Mouse (Mus musculus): ENCODE data around the gene Gabrp. TPM values are rescaled to one million over a fixed set of nuclear protein-coding genes. Genes with fewer than 3 reads are reported as not detected.

Gene Gabrp
- total and polyA plus RNA-seq, 3 experiments: 0.08 TPM; not detected in 2

DNA sequence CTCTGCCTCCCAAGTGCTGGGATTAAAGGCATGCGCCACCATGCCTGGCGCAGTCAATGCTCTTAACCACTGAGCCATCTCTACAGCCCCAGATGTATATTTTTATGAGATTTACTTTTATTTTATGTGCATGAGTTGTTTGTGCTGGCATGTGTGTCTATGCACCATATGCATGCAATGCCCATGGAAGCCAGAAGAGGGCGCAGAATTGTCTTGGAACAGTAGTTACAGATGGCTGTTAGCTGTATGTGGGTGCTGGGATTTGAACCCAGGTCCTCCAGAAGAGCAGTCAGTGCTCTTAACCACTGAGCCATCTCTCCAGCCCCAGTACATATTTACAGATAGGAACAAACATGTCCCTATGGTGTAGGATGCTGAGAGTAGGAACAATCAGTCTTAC is 3.8 kb downstream of the Gabrp start:
- Histone ChIP-seq H3K4me3 (replicated peaks in 1 of 3; ENCODE audit: low read depth in 2 of 3, low read length in 2 of 3, poor library complexity in 1 of 3) (no peak overlapping the region), H3K27me3 (replicated peaks) (peaks cover 4% of the 10 kb centered on the region), H3K27ac (ENCODE audit: insufficient read depth, low read depth) (no peak overlapping the region), H3K36me3 (replicated peaks in 1 of 2; ENCODE audit: control insufficient read depth in 1 of 2, insufficient read depth in 1 of 2, low read length in 1 of 2) (no peaks in the 10 kb centered on the region), H3K9me3 (replicated peaks; ENCODE audit: low read length) (peaks cover 1% of the 10 kb centered on the region), H3K4me1 (ENCODE audit: control insufficient read depth in 1 of 2, insufficient read depth in 2 of 2) (peaks cover 0 to 11% of the 10 kb centered on the region in 2 experiments; a peak in 2 of 4 replicates), H3K9ac (ENCODE audit: insufficient read depth, low read depth) (no peak overlapping the region), H3K79me2 (replicated peaks; ENCODE audit: control insufficient read depth, extremely low read depth, insufficient read depth, poor library complexity, severe bottlenecking) (no peaks in the 10 kb centered on the region), H3K4me2 (ENCODE audit: insufficient read depth, low read depth, poor library complexity, severe bottlenecking) (no peak overlapping the region)
- DNase-seq (ENCODE audit: extremely low read depth): no peak
- dilution Hi-C loops (cut with MboI; ENCODE audit: extremely low pct_ligation_motif_present, extremely low pct_unique_long_range_greater_than_20kb, low sequenced_read_pairs): no loop called here
- TF ChIP-seq USF2 (conservative IDR thresholded peaks at IDR 0.05; ENCODE audit: low read depth, low read length): no peak
- TF ChIP-seq CTCF (conservative IDR thresholded peaks at IDR 0.05 in 1 of 2, IDR thresholded peaks at IDR 0.05 in 1 of 2; ENCODE audit: low read depth in 2 of 2, low read length in 2 of 2): peak; percentile 35 to 55; a peak in 3 of 4 replicates
- TF ChIP-seq JUN (IDR thresholded peaks at IDR 0.05; ENCODE audit: insufficient read depth, low read depth, low read length): no peak
- TF ChIP-seq MAX (IDR thresholded peaks at IDR 0.05; ENCODE audit: low read length): no peak
- TF ChIP-seq ZKSCAN1 (IDR thresholded peaks at IDR 0.05; ENCODE audit: borderline replicate concordance, low read depth, low read length): no peak
- peak; percentile 41 for TF ChIP-seq SMC3 (IDR thresholded peaks at IDR 0.05; ENCODE audit: low read depth, low read length)
- in situ Hi-C loops (cut with MboI; ENCODE audit: low pct_ligation_motif_present, low pct_unique_long_range_greater_than_20kb, low sequenced_read_pairs): no loop called here

DNA sequence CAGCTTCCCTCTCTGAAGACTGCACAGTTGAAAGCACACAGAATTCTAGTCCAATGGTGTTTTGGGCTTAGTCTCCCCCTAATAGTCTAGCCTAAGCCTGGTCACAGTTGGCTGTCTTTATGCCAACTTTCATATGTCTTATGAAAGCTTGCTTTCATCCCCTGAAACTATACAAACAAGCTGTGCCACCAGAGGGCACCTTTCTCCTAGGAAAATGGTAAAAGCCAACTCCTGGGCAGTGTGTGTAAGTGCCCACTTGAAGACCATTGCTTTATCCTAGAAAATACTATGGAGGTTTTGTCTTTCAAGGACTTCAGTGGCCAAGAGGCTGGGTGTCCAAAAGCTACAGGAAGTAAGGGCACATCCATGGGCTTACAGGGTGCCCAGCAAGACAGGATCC is 8.3 kb downstream of the Gabrp start:
- no peak overlapping the region for H3K27ac ChIP-seq (ENCODE audit: insufficient read depth, low read depth)
- no peak overlapping the region for H3K4me3 ChIP-seq (replicated peaks in 1 of 3; ENCODE audit: low read depth in 2 of 3, low read length in 2 of 3, poor library complexity in 1 of 3)
- H3K36me3 ChIP-seq (replicated peaks in 1 of 2; ENCODE audit: control insufficient read depth in 1 of 2, insufficient read depth in 1 of 2, low read length in 1 of 2): no peaks in the 10 kb centered on the region
- H3K27me3 ChIP-seq (replicated peaks): no peaks in the 10 kb centered on the region
- no peak overlapping the region for H3K9ac ChIP-seq (ENCODE audit: insufficient read depth, low read depth)
- no peak overlapping the region for H3K4me2 ChIP-seq (ENCODE audit: insufficient read depth, low read depth, poor library complexity, severe bottlenecking)
- dilution Hi-C loops (cut with MboI; ENCODE audit: extremely low pct_ligation_motif_present, extremely low pct_unique_long_range_greater_than_20kb, low sequenced_read_pairs) (no loop called here), in situ Hi-C loops (cut with MboI; ENCODE audit: low pct_ligation_motif_present, low pct_unique_long_range_greater_than_20kb, low sequenced_read_pairs) (no loop called here)
- peaks cover 0 to under 1% of the 10 kb centered on the region in 2 experiments; a peak in 1 of 4 replicates for H3K4me1 ChIP-seq (ENCODE audit: control insufficient read depth in 1 of 2, insufficient read depth in 2 of 2)
- DNase-seq (ENCODE audit: extremely low read depth): no peak
- TF ChIP-seq IRF4 (IDR thresholded peaks at IDR 0.05; ENCODE audit: low read depth, low read length): no peak
- no peak for TF ChIP-seq MYC (IDR thresholded peaks at IDR 0.05; ENCODE audit: low read depth, low read length)
- TF ChIP-seq NRF1 (IDR thresholded peaks at IDR 0.05; ENCODE audit: low read depth, low read length): no peak
- TF ChIP-seq RAD21 (IDR thresholded peaks at IDR 0.05; ENCODE audit: low read depth, low read length): peak; percentile 49
- peak in 1 of 2 experiments; percentile 64; a peak in 2 of 4 replicates for TF ChIP-seq CTCF (conservative IDR thresholded peaks at IDR 0.05 in 1 of 2, IDR thresholded peaks at IDR 0.05 in 1 of 2; ENCODE audit: low read depth in 2 of 2, low read length in 2 of 2)
- no peak for TF ChIP-seq HCFC1 (IDR thresholded peaks at IDR 0.05; ENCODE audit: low read depth, low read length)
- peak; percentile 52 for TF ChIP-seq SMC3 (IDR thresholded peaks at IDR 0.05; ENCODE audit: low read depth, low read length)
- H3K9me3 ChIP-seq (replicated peaks; ENCODE audit: low read length): peaks cover 1% of the 10 kb centered on the region
- H3K79me2 ChIP-seq (replicated peaks; ENCODE audit: control insufficient read depth, extremely low read depth, insufficient read depth, poor library complexity, severe bottlenecking): no peaks in the 10 kb centered on the region

DNA sequence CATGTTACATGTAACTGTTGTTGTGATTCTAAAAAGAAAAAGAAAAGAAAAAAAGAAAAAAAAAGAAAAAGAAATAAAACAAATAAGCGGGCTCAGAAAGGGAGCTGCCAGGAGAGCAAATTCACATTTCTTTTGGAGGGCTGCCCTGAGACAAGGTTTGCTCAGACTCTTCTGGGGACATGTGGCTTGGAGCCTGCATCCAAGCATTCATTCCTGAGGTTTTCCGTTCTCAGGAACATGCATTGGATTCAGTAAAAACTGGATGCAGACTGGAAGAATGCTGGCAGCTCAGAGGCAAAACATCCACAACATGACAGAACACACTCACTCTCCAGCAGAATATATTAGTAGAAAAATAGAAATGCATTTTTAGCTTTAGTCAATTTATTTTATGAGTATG is 14.8 kb downstream of the Gabrp start:
- Histone ChIP-seq H3K4me3 (replicated peaks in 1 of 3; ENCODE audit: low read depth in 2 of 3, low read length in 2 of 3, poor library complexity in 1 of 3) (no peak overlapping the region), H3K9ac (ENCODE audit: insufficient read depth, low read depth) (no peak overlapping the region), H3K4me2 (ENCODE audit: insufficient read depth, low read depth, poor library complexity, severe bottlenecking) (no peak overlapping the region), H3K27ac (ENCODE audit: insufficient read depth, low read depth) (no peak overlapping the region), H3K9me3 (replicated peaks; ENCODE audit: low read length) (no peaks in the 10 kb centered on the region), H3K27me3 (replicated peaks) (no peaks in the 10 kb centered on the region), H3K79me2 (replicated peaks; ENCODE audit: control insufficient read depth, extremely low read depth, insufficient read depth, poor library complexity, severe bottlenecking) (no peaks in the 10 kb centered on the region), H3K4me1 (ENCODE audit: control insufficient read depth in 1 of 2, insufficient read depth in 2 of 2) (peaks cover 19 to 51% of the 10 kb centered on the region in 2 experiments), H3K36me3 (replicated peaks in 1 of 2; ENCODE audit: control insufficient read depth in 1 of 2, insufficient read depth in 1 of 2, low read length in 1 of 2) (no peaks in the 10 kb centered on the region)
- no peak for DNase-seq (ENCODE audit: extremely low read depth)
- in situ Hi-C loops (cut with MboI; ENCODE audit: low pct_ligation_motif_present, low pct_unique_long_range_greater_than_20kb, low sequenced_read_pairs): no loop called here
- dilution Hi-C loops (cut with MboI; ENCODE audit: extremely low pct_ligation_motif_present, extremely low pct_unique_long_range_greater_than_20kb, low sequenced_read_pairs): no loop called here
- TF ChIP-seq CHD1 (IDR thresholded peaks at IDR 0.05; ENCODE audit: low read depth, low read length) (no peak), RCOR1 (conservative IDR thresholded peaks at IDR 0.05; ENCODE audit: low read depth, low read length) (no peak), ETS1 (conservative IDR thresholded peaks at IDR 0.05; ENCODE audit: low read depth, low read length) (no peak), BHLHE40 (IDR thresholded peaks at IDR 0.05; ENCODE audit: low read depth, low read length) (no peak), MXI1 (IDR thresholded peaks at IDR 0.05; ENCODE audit: low read depth, low read length) (no peak), TBP (conservative IDR thresholded peaks at IDR 0.05; ENCODE audit: low read depth, low read length) (no peak), JUND (conservative IDR thresholded peaks at IDR 0.05; ENCODE audit: low read depth, low read length) (no peak), IRF4 (IDR thresholded peaks at IDR 0.05; ENCODE audit: low read depth, low read length) (no peak)
